Comparison of ENCODE assay signal across 31 mouse cellular contexts in the genomic region with DNA sequence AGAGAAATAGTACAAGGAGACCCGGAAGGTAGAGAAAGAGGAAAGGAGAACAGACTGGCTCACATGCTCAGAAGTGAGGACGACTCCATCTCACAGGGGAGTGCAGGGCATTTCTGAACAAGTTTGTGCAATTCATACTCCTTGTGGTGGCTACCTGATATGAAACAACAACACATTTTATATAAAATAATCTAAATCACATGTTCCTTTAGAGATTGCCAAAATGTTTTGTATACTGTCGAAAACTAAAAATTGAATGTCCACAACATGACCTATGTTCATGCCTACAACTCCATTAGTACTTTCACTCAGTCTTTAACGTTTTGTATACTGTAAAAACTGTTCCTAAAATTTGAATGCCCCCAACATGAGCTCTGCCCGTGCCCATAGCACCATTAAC. TPM values are rescaled to one million over a fixed set of nuclear protein-coding genes. Genes with fewer than 3 reads are reported as not detected.
"Had no signal": no experiment of that assay in that cellular context is flagged by ENCODE, and none has a peak within 500 bp of the region (broad histone marks: within the 10 kb centered on the region; RNA-seq: fewer than 3 reads in every experiment).

No protein-coding gene starts in this region.

- H3K9ac ChIP-seq: heart, embryonic 12.5 days; heart, embryonic 13.5 days; heart, embryonic 15.5 days; hindbrain, embryonic 12.5 days; hindbrain, embryonic 13.5 days; hindbrain, embryonic 14.5 days; hindbrain, embryonic 15.5 days; intestine, embryonic 15.5 days; kidney, embryonic 15.5 days had no signal

- H3K4me2 ChIP-seq: heart, embryonic 11.5 days; heart, embryonic 12.5 days; heart, embryonic 13.5 days; heart, embryonic 15.5 days; hindbrain, embryonic 12.5 days; hindbrain, embryonic 13.5 days; hindbrain, embryonic 14.5 days; hindbrain, embryonic 15.5 days; intestine, embryonic 15.5 days; kidney, embryonic 15.5 days had no signal

- H3K27me3 ChIP-seq: hindbrain, embryonic 12.5 days; hindbrain, embryonic 15.5 days had no signal

- H3K4me1 ChIP-seq: heart, embryonic 10.5 days; heart, embryonic 12.5 days; heart, embryonic 13.5 days; heart, embryonic 15.5 days; hindbrain, embryonic 10.5 days; hindbrain, embryonic 12.5 days; hindbrain, embryonic 13.5 days; hindbrain, embryonic 15.5 days; intestine, embryonic 15.5 days; kidney, embryonic 15.5 days had no signal

- H3K4me3 ChIP-seq: heart, embryonic 10.5 days; heart, embryonic 12.5 days; heart, embryonic 13.5 days; heart, embryonic 15.5 days; hindbrain, embryonic 10.5 days; hindbrain, embryonic 12.5 days; hindbrain, embryonic 13.5 days; hindbrain, embryonic 15.5 days; intestine, embryonic 15.5 days; kidney, embryonic 15.5 days; layer of hippocampus, adult 2 months; left cerebral cortex, adult 2 months had no signal

- DNase-seq: heart, postnatal 10 days; heart, postnatal 14 days; heart, postnatal 36 days; kidney, adult 11 months; kidney, adult 18-20 months; kidney, adult 2 months; kidney, adult 8-10 months; kidney, adult 9 months; kidney, postnatal 10 days; kidney, postnatal 14 days; kidney, postnatal 25 days; kidney, postnatal 36 days; kidney, postnatal 4 days; layer of hippocampus, adult 9-11 months; layer of hippocampus, postnatal 36 days had no signal

- H3K27ac ChIP-seq: heart, embryonic 10.5 days; heart, embryonic 13.5 days; heart, embryonic 15.5 days; hindbrain, embryonic 10.5 days; hindbrain, embryonic 12.5 days; hindbrain, embryonic 13.5 days; hindbrain, embryonic 14.5 days; hindbrain, embryonic 15.5 days; hindbrain, postnatal 0 days; intestine, embryonic 15.5 days; kidney, embryonic 15.5 days; kidney, postnatal 0 days; layer of hippocampus, adult 2 months; left cerebral cortex, adult 2 months had no signal

- H3K36me3 ChIP-seq: heart, embryonic 10.5 days; heart, embryonic 12.5 days; heart, embryonic 13.5 days; heart, embryonic 15.5 days; hindbrain, embryonic 10.5 days; hindbrain, embryonic 12.5 days; hindbrain, embryonic 13.5 days; hindbrain, embryonic 15.5 days; intestine, embryonic 15.5 days; kidney, embryonic 15.5 days had no signal

- H3K9me3 ChIP-seq: heart, embryonic 10.5 days; heart, embryonic 12.5 days; heart, embryonic 13.5 days; heart, embryonic 15.5 days; hindbrain, embryonic 10.5 days; hindbrain, embryonic 12.5 days; hindbrain, embryonic 13.5 days; hindbrain, embryonic 15.5 days; intestine, embryonic 15.5 days; kidney, embryonic 15.5 days had no signal

RNA-seq across cellular contexts. Expression of a gene that starts 7.9 kb away (rescaled TPM):
- total RNA-seq: hindbrain, postnatal 0 days had no signal
- polyA plus RNA-seq: hindbrain, embryonic 10.5 days had no signal
